Mouse (Mus musculus): ENCODE results near the gene Wipf3. TPM values are rescaled to one million over a fixed set of nuclear protein-coding genes. Genes with fewer than 3 reads are reported as not detected.
A peak's percentile ranks its signal among the peaks of the same experiment; 100 is the strongest.

Gene Wipf3
- polyA plus RNA-seq, 1 experiment from 2014 or later = 1.5 TPM

- H3K9ac ChIP-seq = no peak overlapping the region
- H3K4me2 ChIP-seq = no peak overlapping the region
- no peak for ATAC-seq (ENCODE audit: borderline replicate concordance, extremely low read depth, low FRiP score, low TSS enrichment)
- no peak overlapping the region for H3K27ac ChIP-seq
- WGBS = 74% methylated on average over 7 of the region's 7 CpGs
- H3K4me1 ChIP-seq = peaks cover 4% of the 10 kb centered on the region; the same call in 1 of the 2 replicates
- no peak overlapping the region for H3K4me3 ChIP-seq
- H3K36me3 ChIP-seq = no peaks in the 10 kb centered on the region
- H3K9me3 ChIP-seq = no peaks in the 10 kb centered on the region
- H3K27me3 ChIP-seq = no peaks in the 10 kb centered on the region
Observed at GRCm38 (mm10) chr6:54539396-54539795, 110.0 kb downstream of the Wipf3 start.

- Histone ChIP-seq H3K4me1 (peaks cover 4% of the 10 kb centered on the region; the same call in 1 of the 2 replicates), H3K9ac (no peak overlapping the region), H3K27me3 (no peaks in the 10 kb centered on the region), H3K27ac (no peak overlapping the region), H3K36me3 (no peaks in the 10 kb centered on the region), H3K4me2 (no peak overlapping the region), H3K9me3 (no peaks in the 10 kb centered on the region), H3K4me3 (no peak overlapping the region)
- 72% methylated on average over 9 of the region's 9 CpGs for WGBS
- no peak for ATAC-seq (ENCODE audit: borderline replicate concordance, extremely low read depth, low FRiP score, low TSS enrichment)
Observed at GRCm38 (mm10) chr6:54540252-54540887, 111.0 kb downstream of the Wipf3 start.

GRCm38 (mm10) chr6:54542836-54543235, 113.4 kb downstream of the Wipf3 start:
- WGBS = 76% methylated on average over 7 of the region's 7 CpGs
- Histone ChIP-seq H3K27ac (no peak overlapping the region), H3K27me3 (no peaks in the 10 kb centered on the region), H3K9me3 (no peaks in the 10 kb centered on the region), H3K4me3 (no peak overlapping the region), H3K36me3 (no peaks in the 10 kb centered on the region), H3K4me1 (peaks cover 4% of the 10 kb centered on the region; the same call in 1 of the 2 replicates), H3K9ac (no peak overlapping the region), H3K4me2 (no peak overlapping the region)
- no peak for ATAC-seq (ENCODE audit: borderline replicate concordance, extremely low read depth, low FRiP score, low TSS enrichment)

- H3K4me2 ChIP-seq = no peak overlapping the region
- H3K27ac ChIP-seq = no peak overlapping the region
- 83% methylated on average over 2 of the region's 2 CpGs for WGBS
- peaks cover 9% of the 10 kb centered on the region for H3K4me1 ChIP-seq
- no peak for ATAC-seq (ENCODE audit: borderline replicate concordance, extremely low read depth, low FRiP score, low TSS enrichment)
- no peaks in the 10 kb centered on the region for H3K9me3 ChIP-seq
- no peak overlapping the region for H3K4me3 ChIP-seq
- H3K36me3 ChIP-seq = no peaks in the 10 kb centered on the region
- no peaks in the 10 kb centered on the region for H3K27me3 ChIP-seq
- H3K9ac ChIP-seq = no peak overlapping the region
Observed at GRCm38 (mm10) chr6:54543646-54544045, 114.2 kb downstream of the Wipf3 start.

GRCm38 (mm10) chr6:54548314-54549019, 119.1 kb downstream of the Wipf3 start:
- ATAC-seq (ENCODE audit: borderline replicate concordance, extremely low read depth, low FRiP score, low TSS enrichment) = peak; percentile 23; the same call in 1 of the 2 replicates
- Histone ChIP-seq H3K4me1 (peaks cover 9% of the 10 kb centered on the region), H3K4me3 (no peak overlapping the region), H3K9ac (no peak overlapping the region), H3K9me3 (no peaks in the 10 kb centered on the region), H3K27me3 (no peaks in the 10 kb centered on the region), H3K4me2 (no peak overlapping the region), H3K36me3 (no peaks in the 10 kb centered on the region), H3K27ac (no peak overlapping the region)
- 40% methylated on average over 13 of the region's 13 CpGs for WGBS

- Histone ChIP-seq H3K27ac (no peak overlapping the region), H3K4me3 (no peak overlapping the region), H3K36me3 (no peaks in the 10 kb centered on the region), H3K9ac (no peak overlapping the region), H3K4me2 (no peak overlapping the region), H3K4me1 (peaks cover 13% of the 10 kb centered on the region), H3K27me3 (no peaks in the 10 kb centered on the region), H3K9me3 (no peaks in the 10 kb centered on the region)
- 50% methylated on average over 4 of the region's 4 CpGs for WGBS
- ATAC-seq (ENCODE audit: borderline replicate concordance, extremely low read depth, low FRiP score, low TSS enrichment) = no peak
Observed at GRCm38 (mm10) chr6:54549311-54549710, 119.9 kb downstream of the Wipf3 start.

GRCm38 (mm10) chr6:54550801-54551323, 121.5 kb downstream of the Wipf3 start:
- ATAC-seq (ENCODE audit: borderline replicate concordance, extremely low read depth, low FRiP score, low TSS enrichment) = no peak
- Histone ChIP-seq H3K9ac (no peak overlapping the region), H3K4me2 (no peak overlapping the region), H3K9me3 (no peaks in the 10 kb centered on the region), H3K27ac (no peak overlapping the region), H3K4me3 (no peak overlapping the region), H3K27me3 (no peaks in the 10 kb centered on the region), H3K36me3 (no peaks in the 10 kb centered on the region), H3K4me1 (peaks cover 25% of the 10 kb centered on the region)
- WGBS = 16% methylated on average over 7 of the region's 7 CpGs

GRCm38 (mm10) chr6:54552721-54553413, 123.5 kb downstream of the Wipf3 start:
- Histone ChIP-seq H3K9ac (no peak overlapping the region), H3K9me3 (no peaks in the 10 kb centered on the region), H3K27ac (no peak overlapping the region), H3K36me3 (no peaks in the 10 kb centered on the region), H3K4me2 (no peak overlapping the region), H3K4me3 (no peak overlapping the region), H3K4me1 (peaks cover 27% of the 10 kb centered on the region), H3K27me3 (no peaks in the 10 kb centered on the region)
- ATAC-seq (ENCODE audit: borderline replicate concordance, extremely low read depth, low FRiP score, low TSS enrichment) = no peak
- WGBS = 79% methylated on average over 9 of the region's 9 CpGs

Other genes starting within 250 kb of the Wipf3 start
- 3.7 and 3.9 TPM in 2 replicates for gene Prr15, start 103.8 kb upstream of the Wipf3 start, polyA plus RNA-seq (2015; fragmentation: Nextera tagmentation; extraction: Ambion mirVana)
- gene Scrn1, start 136.9 kb downstream of the Wipf3 start, polyA plus RNA-seq (2015; fragmentation: Nextera tagmentation; extraction: Ambion mirVana) = 1.5 and 2.8 TPM in 2 replicates
- 7.0 and 7.7 TPM in 2 replicates for gene Plekha8, start 165.5 kb downstream of the Wipf3 start, polyA plus RNA-seq (2015; fragmentation: Nextera tagmentation; extraction: Ambion mirVana)
- 23.4 and 27.6 TPM in 2 replicates for gene Fkbp14, start 167.7 kb downstream of the Wipf3 start, polyA plus RNA-seq (2015; fragmentation: Nextera tagmentation; extraction: Ambion mirVana)